Mouse (Mus musculus) CH12.LX (cell line): ENCODE data around the gene Serpinb8.

ENCODE experiments used
- CTCF ChIP-seq, 2 experiments: IDR thresholded peaks in 1 of 2; conservative IDR thresholded peaks in 1 of 2; 2 replicates each; pipeline ENCODE4 v1.5.1; 2011 to 2012; ENCODE audit warnings: low read depth in 2 of 2, low read length in 2 of 2, improper control_type of control experiment in 1 of 2, inconsistent platforms in 1 of 2, mild to moderate bottlenecking in 1 of 2, moderate library complexity in 1 of 2
- ETS1 ChIP-seq: conservative IDR thresholded peaks from 2 replicates; pipeline ENCODE4 v1.6.1; 2012; ENCODE audit warnings: low read depth, mild to moderate bottlenecking, inconsistent platforms, low read length, improper control_type of control experiment, moderate library complexity
- MYC ChIP-seq: IDR thresholded peaks from 2 replicates; pipeline ENCODE4 v1.6.1; 2011; ENCODE audit warnings: low read depth, mild to moderate bottlenecking, improper control_type of control experiment, low read length
- POLR2A ChIP-seq: IDR thresholded peaks from 2 replicates; pipeline ENCODE4 v1.6.1; 2011; ENCODE audit warnings: low read depth, mild to moderate bottlenecking, improper control_type of control experiment, low read length
- UBTF ChIP-seq: IDR thresholded peaks from 2 replicates; pipeline ENCODE4 v1.6.1; 2012; ENCODE audit warnings: low read depth, mild to moderate bottlenecking, inconsistent platforms, low read length, improper control_type of control experiment, moderate library complexity
- USF1 ChIP-seq: IDR thresholded peaks from 2 replicates; pipeline ENCODE4 v1.6.1; 2014; ENCODE audit warnings: low read depth, mild to moderate bottlenecking, inconsistent platforms, low read length, improper control_type of control experiment

DNA sequence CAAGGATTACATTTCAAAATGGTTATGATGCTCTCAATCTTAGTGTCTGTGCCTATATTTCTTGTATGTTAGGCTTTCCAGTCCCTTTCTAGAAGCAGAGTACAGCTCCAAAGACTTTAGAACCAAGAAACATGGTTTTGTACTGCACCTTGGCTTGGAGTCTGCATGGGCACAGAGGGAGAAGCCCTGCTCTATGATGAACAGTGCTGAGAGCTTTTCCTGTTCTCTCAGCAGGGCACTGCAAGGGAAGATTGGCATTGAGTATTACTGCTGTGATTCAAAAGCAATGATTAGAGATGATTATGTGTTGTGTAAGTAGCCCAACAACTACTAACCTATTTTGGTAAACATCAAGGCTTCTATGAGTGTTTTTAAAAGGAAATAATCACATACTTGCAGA is 1.6 kb upstream of the Serpinb8 start:
- no peak for TF ChIP-seq POLR2A
- no peak for TF ChIP-seq USF1
- no peak for TF ChIP-seq CTCF (conservative IDR thresholded peaks at IDR 0.05 in 1 of 2, IDR thresholded peaks at IDR 0.05 in 1 of 2; ENCODE audit: low read depth in 2 of 2, low read length in 2 of 2)
- no peak for TF ChIP-seq UBTF
- no peak for TF ChIP-seq ETS1
- no peak for TF ChIP-seq MYC
